Mouse (Mus musculus) inflammation-experienced regulatory T-cells, adult 6 months (primary cell): ENCODE results near the gene Fam173b. TPM values are rescaled to one million over a fixed set of nuclear protein-coding genes. Genes with fewer than 3 reads are reported as not detected.

Source experiments
- ATAC-seq: one replicate; pipeline ENCODE4 v1.8.0; 2017
- polyA plus RNA-seq, 3 experiments: library from polyadenylated mRNA; unstranded; fragments of 100-300 nt; shearing (Covaris generic); gene quantifications; one replicate each; pipeline ENCODE4 v1.2.1; 2017

Gene Fam173b
- polyA plus RNA-seq, 3 experiments from 2014 or later, result 22.1 to 28.3 (median 25.9) TPM

DNA sequence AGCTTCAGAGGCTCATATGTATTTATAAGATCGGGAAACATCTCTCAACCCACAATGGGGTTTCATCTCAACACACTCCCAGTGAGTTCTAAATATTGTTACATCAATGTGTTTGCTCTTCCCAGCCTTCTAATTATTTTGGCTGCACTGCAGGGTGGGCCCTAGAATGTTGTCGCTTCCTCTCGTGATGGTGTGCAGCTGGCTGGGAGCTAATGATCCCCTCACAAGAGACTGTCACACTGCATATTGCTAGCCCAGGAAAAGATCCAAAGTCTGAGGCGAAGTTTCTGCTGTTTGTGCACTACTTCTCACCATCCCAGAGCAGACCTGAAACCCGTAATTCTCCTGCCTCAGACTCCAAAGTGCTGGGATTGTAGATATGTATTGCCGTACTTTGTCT lies 45.6 kb downstream of the Fam173b start:
- no peak for ATAC-seq

DNA sequence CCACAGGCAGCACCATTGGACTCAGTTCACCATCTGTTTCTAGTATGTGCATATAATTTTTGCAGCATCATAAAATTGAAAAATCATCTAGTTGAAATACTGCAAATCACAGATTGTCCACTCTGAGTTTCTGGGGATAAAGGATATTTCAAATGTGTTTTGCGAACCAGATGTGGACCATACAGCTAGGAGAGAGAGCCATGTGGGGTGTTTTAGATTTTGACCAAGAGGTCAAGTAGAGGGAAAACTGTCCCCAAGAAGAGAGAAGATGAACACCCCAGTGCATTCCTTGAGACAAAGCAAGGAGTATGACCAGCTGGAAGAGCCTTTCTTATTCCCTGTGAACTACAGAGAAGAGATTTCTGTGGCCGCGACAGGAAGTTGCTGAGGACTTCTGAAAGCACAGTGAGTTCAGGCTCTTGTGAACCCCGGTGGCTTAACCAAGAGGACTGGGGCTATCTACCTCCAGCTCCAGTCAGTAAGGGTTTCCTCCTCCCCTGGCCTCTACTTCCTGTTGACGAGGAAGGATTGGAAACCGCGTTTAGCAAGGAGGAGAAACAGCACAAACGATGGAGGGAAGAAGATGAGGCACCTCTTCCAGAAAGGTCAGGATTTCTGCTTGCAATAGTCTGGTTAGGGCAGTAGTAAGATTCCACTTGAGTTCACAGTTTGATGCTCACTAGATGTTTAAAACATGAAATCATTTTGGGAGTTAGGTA lies 46.4 kb downstream of the Fam173b start:
- no peak for ATAC-seq

DNA sequence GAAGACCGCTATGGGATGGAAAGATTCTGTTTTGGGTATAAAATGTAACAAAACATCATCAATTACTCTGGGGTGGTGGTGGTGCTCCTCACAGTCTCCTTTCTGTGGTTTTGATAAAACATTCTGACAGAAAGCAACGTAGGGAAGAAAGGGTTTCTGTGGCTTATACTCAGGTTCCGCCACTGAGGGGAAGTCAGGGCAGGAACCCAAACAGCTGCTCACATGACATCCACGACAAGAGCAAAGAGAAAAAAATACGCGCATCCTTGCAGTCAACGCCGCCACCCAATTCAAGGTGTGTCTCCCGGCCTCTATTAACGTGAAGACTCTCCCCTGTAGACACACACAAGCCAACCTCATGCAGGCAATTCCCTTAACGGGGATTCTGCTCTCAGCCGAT lies 48.0 kb downstream of the Fam173b start:
- ATAC-seq, result peak; percentile 64

- ATAC-seq, result no peak
Observed at GRCm38 (mm10) chr15:31650821-31651220, 49.2 kb downstream of the Fam173b start.

DNA sequence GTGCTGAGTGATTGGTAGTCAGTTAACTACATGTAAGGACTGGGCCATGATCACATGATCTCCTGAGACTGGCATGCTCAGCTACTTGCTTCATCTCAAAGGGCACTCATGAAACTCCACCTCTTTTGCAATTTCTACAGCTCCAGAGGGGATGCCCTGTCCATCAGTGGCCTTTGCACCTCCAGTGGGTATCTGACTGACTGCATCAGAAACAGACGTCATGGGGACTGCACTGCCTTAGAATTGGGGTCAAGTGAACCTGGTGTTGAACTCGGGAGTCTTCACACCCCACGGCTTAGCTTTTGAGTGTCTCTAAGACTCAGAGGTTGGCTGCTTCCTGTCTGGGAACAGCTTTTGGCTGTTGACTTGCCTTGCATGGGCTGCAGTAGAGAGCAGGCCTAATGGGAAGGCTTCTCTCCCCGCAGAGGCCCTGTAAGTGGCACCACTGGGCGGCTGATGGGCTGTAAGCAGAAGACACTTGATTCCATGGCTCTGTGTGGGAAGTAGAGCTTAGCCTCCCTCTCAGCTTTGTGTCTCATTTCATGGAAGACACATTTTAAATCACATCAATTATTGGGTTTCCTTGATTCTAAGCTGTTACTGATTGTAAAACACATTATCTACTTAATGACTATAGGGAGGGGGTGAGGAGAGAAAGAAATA lies 58.6 kb downstream of the Fam173b start:
- no peak for ATAC-seq

DNA sequence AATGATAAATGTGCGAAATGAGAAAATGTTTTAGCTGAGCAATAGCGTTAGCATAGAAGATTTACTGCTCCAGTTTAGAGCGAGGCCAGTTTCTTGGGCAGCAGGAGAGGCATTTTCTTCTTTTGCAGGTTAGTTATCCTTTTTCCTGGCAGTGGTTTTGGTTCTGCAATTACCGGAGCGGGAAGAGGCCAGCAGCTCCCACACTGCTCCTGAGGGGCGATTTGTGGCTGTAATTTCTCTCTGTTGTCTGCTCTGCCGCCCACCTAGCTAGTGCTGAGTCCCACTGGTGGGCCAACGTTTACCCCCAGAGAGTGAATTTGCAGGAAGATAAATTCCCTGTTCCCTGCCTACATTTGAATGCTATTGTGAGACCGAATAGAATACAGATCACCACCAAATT lies 59.2 kb downstream of the Fam173b start:
- no peak for ATAC-seq

DNA sequence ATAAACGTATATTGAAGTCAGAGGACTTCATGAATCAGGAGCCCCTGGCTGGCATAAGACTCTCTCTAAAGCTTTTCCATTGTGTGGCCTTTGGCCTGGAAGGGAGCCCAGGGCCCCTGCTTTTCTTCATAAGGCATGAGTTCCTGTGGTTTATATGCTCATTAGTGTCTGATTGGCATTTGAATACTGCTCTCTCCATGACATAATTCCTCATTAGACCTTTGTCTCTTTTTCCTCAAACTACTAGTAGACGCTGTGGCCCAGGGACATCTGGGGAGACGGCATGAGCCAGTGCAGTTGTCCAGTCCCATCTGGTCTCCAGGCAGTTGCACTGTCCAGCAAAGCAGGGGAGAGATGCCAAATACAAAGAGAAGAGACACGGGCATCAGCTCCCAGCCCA lies 60.1 kb downstream of the Fam173b start:
- no peak for ATAC-seq

DNA sequence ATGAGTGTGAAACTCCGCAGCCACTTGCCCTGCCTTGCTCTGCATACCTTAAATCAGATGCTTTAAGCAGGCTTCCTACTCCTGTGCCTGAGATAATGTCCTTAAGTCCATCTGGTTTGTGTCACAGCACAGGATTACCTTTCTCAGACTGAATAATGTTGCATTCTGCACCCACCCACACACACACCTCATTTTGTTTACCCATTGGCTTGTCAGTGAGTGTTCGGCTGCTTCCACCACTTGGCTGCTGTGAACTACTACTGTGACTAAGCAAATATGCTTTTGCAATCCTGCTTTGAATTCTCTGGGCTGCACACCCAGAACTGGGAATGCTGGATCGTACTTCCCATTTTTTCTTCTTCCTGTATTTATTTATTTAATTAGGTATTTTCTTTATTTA lies 61.4 kb downstream of the Fam173b start:
- no peak for ATAC-seq

Other genes with a start within 250 kb of the Fam173b start
- not detected for gene Ankrd33b, start 234.1 kb upstream of the Fam173b start, polyA plus RNA-seq
- 1 to 10 TPM in 1 of 3 experiments, not detected in 2; 1.0 TPM for gene Ropn1l, start 148.1 kb upstream of the Fam173b start, polyA plus RNA-seq
- gene March6, start 70.8 kb upstream of the Fam173b start, polyA plus RNA-seq, result 10 to 100 TPM; 21.4 to 25.1 (median 22.7) TPM
- not detected for gene Cmbl, start 36.5 kb upstream of the Fam173b start, polyA plus RNA-seq
- gene Cct5, start within 50 bp of the Fam173b start, polyA plus RNA-seq, result 100 to 1,000 TPM; 381 to 446 (median 430) TPM